Mouse (Mus musculus) heart, embryonic 13.5 days (tissue): ENCODE data around the gene Zmiz1. TPM values are rescaled to one million over a fixed set of nuclear protein-coding genes. Genes with fewer than 3 reads are reported as not detected.
A peak's percentile ranks its signal among the peaks of the same experiment; 100 is the strongest.

Source experiments
- ATAC-seq: fragments of 200-750 bp; cut with Nextera tagmentation; 2 replicates; pipeline ENCODE4 v1.8.0; 2017; ENCODE audit warnings: moderate TSS enrichment; ENCODE audit not compliant: insufficient number of reproducible peaks, low FRiP score, low TSS enrichment; ENCODE audit errors: extremely low read depth
- H3K27ac ChIP-seq: fragments of 300-500 bp; sonication (generic); replicated peaks from 2 replicates; pipeline ENCODE4 v1.5.1; 2015; ENCODE audit warnings: moderate library complexity, mild to moderate bottlenecking, inconsistent platforms
- H3K27me3 ChIP-seq: fragments of 300-500 bp; sonication (generic); replicated peaks from 2 replicates; pipeline ENCODE4 v1.6.1; 2015; ENCODE audit warnings: mild to moderate bottlenecking, inconsistent platforms
- H3K36me3 ChIP-seq: fragments of 300-500 bp; sonication (generic); 2 replicates; pipeline ENCODE4 v1.6.1; 2015; ENCODE audit warnings: mild to moderate bottlenecking, inconsistent platforms
- H3K4me1 ChIP-seq: fragments of 300-500 bp; sonication (generic); 2 replicates; pipeline ENCODE4 v1.6.1; 2015; ENCODE audit warnings: inconsistent platforms
- H3K4me2 ChIP-seq: fragments of 300-500 bp; sonication (generic); 2 replicates; pipeline ENCODE4 v1.6.1; 2015; ENCODE audit warnings: inconsistent platforms, mild to moderate bottlenecking, moderate library complexity
- H3K4me3 ChIP-seq: fragments of 300-500 bp; sonication (generic); 2 replicates; pipeline ENCODE4 v1.5.1; 2015; ENCODE audit warnings: moderate library complexity, mild to moderate bottlenecking, inconsistent platforms
- H3K9ac ChIP-seq: fragments of 300-500 bp; sonication (generic); 2 replicates; pipeline ENCODE4 v1.6.1; 2015; ENCODE audit warnings: inconsistent platforms, mild to moderate bottlenecking, moderate library complexity
- H3K9me3 ChIP-seq: fragments of 300-500 bp; sonication (generic); 2 replicates; pipeline ENCODE4 v1.6.1; 2016; ENCODE audit warnings: inconsistent platforms
- WGBS: fragments of 180-500 bp; shearing (Covaris S2); methylation state at CpG from one replicate; pipeline ENCODE4 v1.1.7; 2015; ENCODE audit warnings: mixed read lengths; 5-methylcytosine and 5-hydroxymethylcytosine counted together
- polyA plus RNA-seq: library from polyadenylated mRNA; unstranded; fragments of >200 nt; fragmentation: Nextera tagmentation; extraction: Ambion mirVana; gene quantifications from 2 replicates; pipeline ENCODE4 v1.2.1, GENCODE M21; 2015

Zmiz1 gene
- polyA plus RNA-seq, 1 experiment from 2014 or later, result 25.7 TPM

GRCm38 (mm10) chr14:25518645-25519044, 59.7 kb downstream of the Zmiz1 start:
- no peak overlapping the region for H3K9ac ChIP-seq

GRCm38 (mm10) chr14:25519656-25520055, 60.7 kb downstream of the Zmiz1 start:
- ATAC-seq, result no peak
- no peak overlapping the region for H3K4me2 ChIP-seq

More at GRCm38 (mm10) chr14:25518645-25519044, 59.7 kb downstream of the Zmiz1 start:
- Histone ChIP-seq H3K27me3 (no peaks in the 10 kb centered on the region), H3K4me1 (peaks cover 98% of the 10 kb centered on the region), H3K27ac (peak overlapping the region; percentile 9; the same call in 1 of the 2 replicates), H3K4me3 (no peak overlapping the region), H3K36me3 (peaks cover 7% of the 10 kb centered on the region), H3K4me2 (no peak overlapping the region), H3K9me3 (no peaks in the 10 kb centered on the region)
- WGBS, result 92% methylated on average over 5 of the region's 5 CpGs
- no peak for ATAC-seq

GRCm38 (mm10) chr14:25520589-25520988, 61.6 kb downstream of the Zmiz1 start:
- peaks cover 98% of the 10 kb centered on the region for H3K4me1 ChIP-seq
- peak overlapping the region; percentile 69 for H3K9ac ChIP-seq
- 71% methylated on average over 4 of the region's 4 CpGs for WGBS
- H3K9me3 ChIP-seq, result no peaks in the 10 kb centered on the region
- peak overlapping the region; percentile 76 for H3K27ac ChIP-seq
- no peak overlapping the region for H3K4me2 ChIP-seq
- H3K4me3 ChIP-seq, result no peak overlapping the region
- H3K36me3 ChIP-seq, result peaks cover 7% of the 10 kb centered on the region
- ATAC-seq, result no peak
- H3K27me3 ChIP-seq, result no peaks in the 10 kb centered on the region

More at GRCm38 (mm10) chr14:25519656-25520055, 60.7 kb downstream of the Zmiz1 start:
- Histone ChIP-seq H3K36me3 (peaks cover 7% of the 10 kb centered on the region), H3K9ac (peak overlapping the region; percentile 69), H3K4me3 (no peak overlapping the region), H3K27ac (peak overlapping the region; percentile 76), H3K27me3 (no peaks in the 10 kb centered on the region), H3K4me1 (peaks cover 98% of the 10 kb centered on the region), H3K9me3 (no peaks in the 10 kb centered on the region)
- 43% methylated on average over 4 of the region's 4 CpGs for WGBS

GRCm38 (mm10) chr14:25520991-25521390, 62.0 kb downstream of the Zmiz1 start:
- no peak for ATAC-seq
- Histone ChIP-seq H3K27me3 (no peaks in the 10 kb centered on the region), H3K4me2 (no peak overlapping the region), H3K4me3 (no peak overlapping the region), H3K4me1 (peaks cover 98% of the 10 kb centered on the region), H3K9ac (peak overlapping the region; percentile 69; the same call in 1 of the 2 replicates), H3K36me3 (peaks cover 8% of the 10 kb centered on the region), H3K9me3 (no peaks in the 10 kb centered on the region), H3K27ac (peak overlapping the region; percentile 76)
- 69% methylated on average over 9 of the region's 9 CpGs for WGBS

GRCm38 (mm10) chr14:25521500-25521899, 62.5 kb downstream of the Zmiz1 start:
- no peak overlapping the region for H3K9ac ChIP-seq
- no peak overlapping the region for H3K27ac ChIP-seq
- H3K27me3 ChIP-seq, result no peaks in the 10 kb centered on the region
- peaks cover 98% of the 10 kb centered on the region for H3K4me1 ChIP-seq
- no peak overlapping the region for H3K4me3 ChIP-seq
- H3K9me3 ChIP-seq, result no peaks in the 10 kb centered on the region
- peaks cover 11% of the 10 kb centered on the region for H3K36me3 ChIP-seq
- no peak for ATAC-seq
- no peak overlapping the region for H3K4me2 ChIP-seq
- 77% methylated on average over 4 of the region's 4 CpGs for WGBS

- Histone ChIP-seq H3K27me3 (no peaks in the 10 kb centered on the region), H3K9me3 (no peaks in the 10 kb centered on the region), H3K27ac (peak overlapping the region; percentile 86), H3K4me1 (peaks cover 98% of the 10 kb centered on the region), H3K36me3 (peaks cover 11% of the 10 kb centered on the region), H3K9ac (peak overlapping the region; percentile 57), H3K4me2 (no peak overlapping the region), H3K4me3 (no peak overlapping the region)
- WGBS, result 18% methylated on average over 4 of the region's 4 CpGs
- no peak for ATAC-seq
Observed at GRCm38 (mm10) chr14:25522415-25522814, 63.4 kb downstream of the Zmiz1 start.

- no peak for ATAC-seq
- Histone ChIP-seq H3K4me2 (no peak overlapping the region), H3K9me3 (no peaks in the 10 kb centered on the region), H3K9ac (peak overlapping the region; percentile 57), H3K4me3 (no peak overlapping the region), H3K36me3 (peaks cover 7% of the 10 kb centered on the region), H3K4me1 (peaks cover 94% of the 10 kb centered on the region), H3K27ac (peak overlapping the region; percentile 86), H3K27me3 (no peaks in the 10 kb centered on the region)
- WGBS, result 19% methylated on average over 11 of the region's 11 CpGs
Observed at GRCm38 (mm10) chr14:25523230-25524110, 64.5 kb downstream of the Zmiz1 start.

- peaks cover 88% of the 10 kb centered on the region for H3K4me1 ChIP-seq
- no peaks in the 10 kb centered on the region for H3K9me3 ChIP-seq
- H3K4me2 ChIP-seq, result no peak overlapping the region
- H3K27ac ChIP-seq, result peak overlapping the region; percentile 86
- peaks cover 5% of the 10 kb centered on the region for H3K36me3 ChIP-seq
- H3K9ac ChIP-seq, result peak overlapping the region; percentile 57
- ATAC-seq, result no peak
- no peak overlapping the region for H3K4me3 ChIP-seq
- WGBS, result 49% methylated on average over 9 of the region's 9 CpGs
- H3K27me3 ChIP-seq, result no peaks in the 10 kb centered on the region
Observed at GRCm38 (mm10) chr14:25524111-25524495, 65.1 kb downstream of the Zmiz1 start.

- WGBS, result 35% methylated on average over 4 of the region's 4 CpGs
- H3K4me2 ChIP-seq, result no peak overlapping the region
- H3K4me1 ChIP-seq, result peaks cover 80% of the 10 kb centered on the region
- no peaks in the 10 kb centered on the region for H3K9me3 ChIP-seq
- no peak overlapping the region for H3K4me3 ChIP-seq
- H3K36me3 ChIP-seq, result peaks cover 5% of the 10 kb centered on the region
- no peak; the same call in 1 of the 2 replicates for ATAC-seq
- no peaks in the 10 kb centered on the region for H3K27me3 ChIP-seq
- H3K27ac ChIP-seq, result peak overlapping the region; percentile 86
- H3K9ac ChIP-seq, result peak overlapping the region; percentile 45; the same call in 1 of the 2 replicates
Observed at GRCm38 (mm10) chr14:25524884-25525283, 65.9 kb downstream of the Zmiz1 start.

GRCm38 (mm10) chr14:25525729-25526128, 66.7 kb downstream of the Zmiz1 start:
- Histone ChIP-seq H3K27ac (peak overlapping the region; percentile 86), H3K9ac (0 out of 2 replicates have a peak overlapping the region, but pooled peaks have one; percentile 45), H3K4me1 (peaks cover 80% of the 10 kb centered on the region), H3K4me3 (no peak overlapping the region), H3K27me3 (no peaks in the 10 kb centered on the region), H3K36me3 (peaks cover 5% of the 10 kb centered on the region), H3K4me2 (no peak overlapping the region), H3K9me3 (no peaks in the 10 kb centered on the region)
- 56% methylated on average over 8 of the region's 8 CpGs for WGBS
- no peak for ATAC-seq

GRCm38 (mm10) chr14:25526872-25527271, 67.9 kb downstream of the Zmiz1 start:
- no peak overlapping the region for H3K4me2 ChIP-seq
- H3K4me1 ChIP-seq, result peaks cover 80% of the 10 kb centered on the region
- H3K27me3 ChIP-seq, result no peaks in the 10 kb centered on the region
- no peaks in the 10 kb centered on the region for H3K9me3 ChIP-seq
- ATAC-seq, result no peak
- peaks cover 5% of the 10 kb centered on the region for H3K36me3 ChIP-seq
- WGBS, result 73% methylated on average over 7 of the region's 8 CpGs
- 0 out of 2 replicates have a peak overlapping the region, but pooled peaks have one; percentile 8 for H3K27ac ChIP-seq
- H3K4me3 ChIP-seq, result no peak overlapping the region
- H3K9ac ChIP-seq, result no peak overlapping the region
